Mouse (Mus musculus) erythroblast, adult 5-6 weeks (primary cell): Measurements from ENCODE around the gene 4930452B06Rik. TPM values are rescaled to one million over a fixed set of nuclear protein-coding genes. Genes with fewer than 3 reads are reported as not detected.

Experiments used
- ATAC-seq: replicated peaks from 2 replicates; pipeline ENCODE4 v1.8.0; 2016; ENCODE audit warnings: moderate number of reproducible peaks, mild to moderate bottlenecking, moderate TSS enrichment, inconsistent platforms; ENCODE audit not compliant: poor library complexity, low FRiP score, severe bottlenecking
- total RNA-seq, 2 experiments: library from RNA; stranded (forward) in 1 of 2; stranded (reverse) in 1 of 2; fragments of 150-400 nt in 1 of 2; fragments of 200-764, 138-1000 nt in 1 of 2; gene quantifications; 2 replicates each; pipeline versions ENCODE4 v1.2.3 to v1.2.4; 2015 to 2017; ENCODE audit warnings: low replicate concordance in 2 of 2

The 4930452B06Rik gene
- total RNA-seq, 2 experiments from 2014 or later, result not detected

- no peak for ATAC-seq
These were observed 203.6 kb downstream of the 4930452B06Rik start for GRCm38 (mm10) chr14:8462321-8462909.

- ATAC-seq, result no peak
These were observed 205.6 kb downstream of the 4930452B06Rik start for GRCm38 (mm10) chr14:8460226-8461129.

- no peak for ATAC-seq
These were observed 206.3 kb downstream of the 4930452B06Rik start for GRCm38 (mm10) chr14:8459759-8460158.

- ATAC-seq, result no peak
These were observed 214.9 kb downstream of the 4930452B06Rik start for GRCm38 (mm10) chr14:8451117-8451516.

DNA sequence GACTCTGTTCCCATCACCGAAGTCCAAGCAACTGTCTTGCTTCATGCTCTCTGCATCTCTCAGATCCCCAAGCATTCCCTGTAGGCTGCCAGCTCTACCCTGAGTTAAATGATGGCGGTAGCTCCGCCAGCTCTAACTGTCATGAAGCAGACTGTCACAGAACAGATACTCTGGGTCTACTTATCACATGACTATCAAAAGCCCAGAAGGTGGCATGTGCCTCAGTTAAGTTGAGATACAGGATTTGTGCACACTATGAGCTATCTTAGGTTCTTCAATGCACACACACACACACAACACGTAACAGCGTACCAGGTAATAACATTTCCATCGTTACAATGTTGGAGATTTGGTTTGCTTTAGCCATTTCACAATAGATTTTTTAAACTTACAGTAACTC lies 215.7 kb downstream of the 4930452B06Rik start:
- ATAC-seq, result no peak

- no peak for ATAC-seq
These were observed 216.7 kb downstream of the 4930452B06Rik start for GRCm38 (mm10) chr14:8449299-8449698.

- ATAC-seq, result no peak
These were observed 218.7 kb downstream of the 4930452B06Rik start for GRCm38 (mm10) chr14:8447352-8447751.

GRCm38 (mm10) chr14:8444363-8444762 lies 221.7 kb downstream of the 4930452B06Rik start:
- no peak for ATAC-seq

DNA sequence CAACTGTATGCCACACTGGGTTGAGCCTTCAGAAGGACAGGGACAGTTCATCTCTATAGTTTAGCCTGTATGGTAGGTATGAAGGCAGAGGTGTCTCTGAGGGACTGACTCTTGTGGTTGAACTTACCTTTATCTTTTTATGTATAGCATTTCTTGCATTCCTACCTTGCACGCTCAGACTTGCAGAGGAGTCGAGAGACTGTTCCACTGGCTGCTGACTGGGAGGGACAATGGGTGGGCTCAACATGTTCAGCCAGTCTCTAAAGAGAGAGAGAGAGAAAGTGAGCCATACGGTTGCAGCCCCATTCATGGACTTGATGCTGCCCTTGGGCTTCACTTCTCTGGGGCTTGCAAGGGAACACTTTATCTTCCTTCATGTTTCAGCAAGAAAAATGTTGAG lies 223.3 kb downstream of the 4930452B06Rik start:
- ATAC-seq, result no peak

DNA sequence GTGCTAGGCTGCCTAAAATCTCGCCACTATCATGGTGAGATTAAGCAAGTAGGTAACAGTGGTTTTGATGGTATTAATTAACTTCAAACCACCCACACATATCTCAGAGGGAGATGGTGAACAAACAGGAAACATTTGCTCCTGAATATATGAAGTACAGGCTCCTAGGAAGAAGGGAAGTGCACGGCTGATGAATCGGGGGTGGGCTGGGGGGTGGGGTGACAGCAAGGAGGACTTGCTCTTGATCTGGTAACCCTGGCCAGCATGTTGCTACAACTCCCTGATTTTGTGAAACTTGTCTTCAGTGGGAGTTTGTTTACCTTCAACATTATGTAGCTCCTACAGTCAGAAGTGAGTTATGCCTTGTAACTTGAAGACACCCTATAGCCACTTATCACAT lies 224.4 kb downstream of the 4930452B06Rik start:
- ATAC-seq, result no peak

GRCm38 (mm10) chr14:8430611-8431230 lies 235.3 kb downstream of the 4930452B06Rik start:
- ATAC-seq, result no peak

DNA sequence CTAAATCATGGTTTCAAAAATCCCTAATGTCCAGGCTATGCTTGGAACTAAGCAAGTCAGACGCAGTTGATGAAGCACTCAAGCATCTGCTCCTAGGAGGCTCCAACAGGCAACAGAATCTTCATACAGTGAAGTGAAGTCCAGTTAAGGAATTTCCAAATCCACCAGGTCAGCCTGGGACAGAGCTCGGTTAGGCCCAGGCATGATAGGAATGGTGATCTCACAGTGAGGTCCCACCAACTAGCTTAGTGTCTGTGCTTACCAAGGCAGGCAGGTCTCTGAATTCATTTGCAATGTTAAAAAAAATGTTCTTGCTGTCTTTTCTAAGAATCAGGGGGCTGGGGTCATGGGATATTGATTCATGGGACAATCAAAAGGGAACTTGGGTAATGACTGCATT lies 236.3 kb downstream of the 4930452B06Rik start:
- no peak for ATAC-seq

DNA sequence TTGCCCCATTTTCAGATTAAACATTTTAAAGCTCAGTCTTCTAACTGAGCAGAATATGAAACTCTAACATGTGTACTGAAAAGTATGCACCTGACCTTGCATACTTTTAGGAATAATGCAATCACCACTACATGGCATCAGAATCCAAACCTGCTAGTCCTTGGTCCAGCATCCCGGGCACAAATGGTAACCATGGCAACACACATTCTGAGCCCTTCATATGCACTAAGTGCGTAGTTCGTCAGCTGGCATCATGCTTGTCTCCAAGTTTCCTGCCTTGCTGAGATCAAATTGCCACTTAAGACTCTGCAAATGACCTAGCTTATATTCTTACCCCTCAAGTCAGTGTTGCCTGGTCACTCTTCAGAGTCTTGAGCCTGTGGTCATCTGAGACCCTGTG lies 243.2 kb downstream of the 4930452B06Rik start:
- no peak for ATAC-seq

DNA sequence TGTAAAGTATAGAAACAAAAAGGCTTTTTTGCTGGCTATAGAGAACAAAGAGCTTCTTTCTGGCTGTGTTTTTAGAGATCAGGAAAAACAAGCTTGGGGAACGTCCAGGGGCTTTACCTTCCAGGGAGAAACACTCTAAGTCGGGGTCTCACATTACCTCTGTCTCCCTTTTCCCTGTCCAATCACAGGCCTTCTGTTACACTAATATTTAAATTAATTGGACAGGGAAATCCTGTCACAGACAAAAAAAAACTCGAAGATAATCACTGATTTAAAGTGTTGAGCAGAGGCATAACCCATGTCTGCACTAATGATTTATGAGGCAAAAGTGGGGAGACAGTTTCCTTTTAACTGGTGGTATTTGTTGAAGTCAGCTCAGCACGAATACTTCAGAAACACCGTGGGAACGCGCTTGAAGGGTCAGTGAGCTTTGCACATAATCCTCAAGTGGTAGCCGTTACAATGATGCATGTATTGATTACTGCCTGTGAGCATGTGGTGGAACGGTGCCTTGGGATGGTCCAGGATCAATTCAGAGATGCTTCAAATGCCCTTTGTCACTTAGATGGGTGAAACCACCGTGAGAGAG lies 244.7 kb downstream of the 4930452B06Rik start:
- ATAC-seq, result no peak

- ATAC-seq, result no peak
These were observed 247.4 kb downstream of the 4930452B06Rik start for GRCm38 (mm10) chr14:8418610-8419009.

DNA sequence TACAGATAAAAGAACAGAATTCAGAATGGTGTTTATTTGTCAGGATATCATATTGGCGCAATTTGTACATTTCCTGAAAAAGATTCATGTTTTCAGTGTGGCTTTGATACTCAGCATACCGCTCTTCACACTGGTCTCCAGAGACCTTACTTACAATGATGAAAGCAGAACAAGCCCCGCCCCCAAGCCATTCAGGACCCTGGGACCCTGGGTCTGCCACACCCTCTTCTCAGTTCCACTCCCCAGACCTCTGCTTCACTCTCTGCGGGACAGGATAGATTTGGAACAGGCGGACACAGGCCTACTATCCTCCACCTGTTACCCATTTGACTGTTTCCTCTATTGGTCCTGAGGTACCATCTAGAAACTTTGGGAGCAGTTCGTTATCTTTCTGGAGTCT lies 260.1 kb downstream of the 4930452B06Rik start:
- no peak for ATAC-seq

DNA sequence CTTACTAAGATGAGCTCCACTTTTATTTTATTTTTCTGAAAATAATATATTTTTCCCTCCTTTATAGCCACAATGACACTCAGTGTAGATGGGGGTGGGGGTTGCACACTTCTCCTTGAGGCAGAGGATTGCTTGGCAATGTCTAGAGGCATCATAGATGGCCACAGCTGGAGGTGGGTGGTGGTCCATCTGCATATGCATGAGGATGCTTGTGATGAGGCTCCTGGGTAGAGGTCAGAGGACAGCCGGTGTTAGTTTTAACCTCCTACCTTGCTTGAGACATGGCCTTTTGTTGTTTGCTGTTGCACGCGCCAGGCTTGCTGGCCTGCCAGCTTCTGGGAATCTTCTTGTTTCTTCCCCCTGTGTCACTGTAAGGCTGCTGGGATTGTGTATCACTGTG lies 262.7 kb downstream of the 4930452B06Rik start:
- no peak for ATAC-seq

GRCm38 (mm10) chr14:8398507-8398906 lies 267.5 kb downstream of the 4930452B06Rik start:
- no peak for ATAC-seq

- ATAC-seq, result no peak
These were observed 270.3 kb downstream of the 4930452B06Rik start for GRCm38 (mm10) chr14:8395690-8396287.

DNA sequence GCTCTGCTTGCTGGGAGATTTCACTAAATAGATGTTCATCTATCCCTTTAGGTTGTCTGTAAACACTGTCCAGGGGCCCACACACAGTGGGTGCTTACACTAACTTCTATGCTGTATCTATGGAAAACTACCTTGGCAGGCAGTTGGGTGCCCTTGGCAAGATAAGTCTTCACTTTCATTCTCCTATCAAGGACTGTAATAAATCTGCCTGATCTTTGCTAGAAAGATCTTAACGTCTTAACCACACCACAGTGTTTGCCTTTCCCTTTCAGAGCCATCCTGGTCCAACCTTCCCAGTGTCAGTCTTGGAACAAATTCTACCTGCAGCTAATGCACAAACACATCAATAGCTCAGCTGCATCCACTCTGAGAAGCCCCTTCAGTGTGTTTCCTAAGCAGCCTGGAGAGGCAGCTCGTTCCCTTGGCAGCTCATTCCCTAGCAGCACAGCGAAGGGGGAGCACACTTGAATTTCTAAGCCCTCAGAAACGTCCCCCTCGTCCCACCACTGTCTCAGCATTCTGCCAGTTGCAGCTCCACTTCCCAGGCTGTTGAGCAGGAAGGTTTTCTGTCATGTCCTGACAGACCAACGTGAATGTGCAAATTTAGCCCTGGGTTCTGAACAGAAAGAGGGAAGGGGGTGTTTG lies 273.7 kb downstream of the 4930452B06Rik start:
- no peak for ATAC-seq
